Mouse (Mus musculus): Measurements from ENCODE around the gene Hdhd3. TPM values are rescaled to one million over a fixed set of nuclear protein-coding genes. Genes with fewer than 3 reads are reported as not detected.
A peak's percentile ranks its signal among the peaks of the same experiment; 100 is the strongest.

The Hdhd3 gene
- polyA plus RNA-seq, 1 experiment from 2014 or later = 125 TPM

DNA sequence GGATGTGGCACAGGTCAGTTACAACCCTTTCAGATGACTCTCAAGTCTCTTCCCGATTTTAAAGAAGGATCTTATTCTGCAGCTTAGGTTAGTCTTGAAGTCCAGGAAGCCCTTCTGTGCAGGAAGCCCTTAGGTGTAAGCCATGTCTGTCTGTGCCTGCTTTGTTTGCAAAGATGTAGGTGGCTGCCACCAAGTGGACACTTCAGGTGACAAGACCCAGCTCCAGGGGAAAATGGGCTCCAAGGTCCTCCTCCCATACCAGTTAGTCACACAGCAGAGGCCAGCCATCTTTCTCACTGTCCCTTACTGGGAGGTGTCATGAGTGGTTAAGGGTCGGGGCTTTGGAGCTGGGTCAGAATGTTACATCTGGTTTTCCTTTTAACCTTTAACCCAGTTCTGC lies 3.5 kb upstream of the Hdhd3 start:
- H3K9me3 ChIP-seq (ENCODE audit: control insufficient read depth) = no peaks in the 10 kb centered on the region
- TF ChIP-seq CTCF (IDR thresholded peaks at IDR 0.05; ENCODE audit: low read depth) = peak; percentile 83
- H3K27ac ChIP-seq (ENCODE audit: low read depth, low read length) = no peak overlapping the region
- H3K36me3 ChIP-seq (ENCODE audit: control insufficient read depth, insufficient read depth) = peaks cover 48% of the 10 kb centered on the region
- no peak overlapping the region for H3K9ac ChIP-seq (ENCODE audit: low read depth, low read length)
- H3K4me3 ChIP-seq (ENCODE audit: low read depth, low read length) = no peak overlapping the region
- no peak overlapping the region for H3K4me2 ChIP-seq (replicated peaks; ENCODE audit: low read depth)
- ATAC-seq = peak; percentile 26
- WGBS = 60% methylated on average over 2 of the region's 2 CpGs
- H3K4me1 ChIP-seq (replicated peaks; ENCODE audit: control insufficient read depth, insufficient read depth, low read length) = peaks cover 6% of the 10 kb centered on the region; the same call in 1 of the 2 replicates
- no peaks in the 10 kb centered on the region for H3K27me3 ChIP-seq (replicated peaks; ENCODE audit: control insufficient read depth, insufficient read depth, low read length)

DNA sequence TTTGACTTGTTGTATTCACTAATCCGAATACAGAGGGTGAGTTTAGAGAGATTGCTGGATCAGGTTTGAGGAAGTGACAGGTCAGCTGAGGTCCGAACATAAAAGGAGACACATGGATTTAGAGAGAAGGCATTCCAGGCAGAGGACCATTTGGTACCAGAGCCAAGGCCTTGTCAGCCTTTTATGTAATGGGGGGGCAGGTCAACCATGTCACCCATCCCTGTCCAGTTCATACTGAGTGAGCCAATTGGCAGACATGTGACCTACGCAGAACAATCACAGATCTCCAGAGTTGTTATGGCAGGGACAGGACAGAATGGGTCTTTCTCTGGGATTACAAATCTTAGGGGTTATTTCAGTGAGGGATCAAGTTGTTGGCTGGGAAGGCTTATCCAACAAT lies 2.7 kb upstream of the Hdhd3 start:
- no peaks in the 10 kb centered on the region for H3K9me3 ChIP-seq (ENCODE audit: control insufficient read depth)
- no peak overlapping the region for H3K27ac ChIP-seq (ENCODE audit: low read depth, low read length)
- H3K4me3 ChIP-seq (ENCODE audit: low read depth, low read length) = no peak overlapping the region
- no peak overlapping the region for H3K4me2 ChIP-seq (replicated peaks; ENCODE audit: low read depth)
- no peak for ATAC-seq
- H3K36me3 ChIP-seq (ENCODE audit: control insufficient read depth, insufficient read depth) = peaks cover 40% of the 10 kb centered on the region
- no peak for TF ChIP-seq CTCF (IDR thresholded peaks at IDR 0.05; ENCODE audit: low read depth)
- no peak overlapping the region for H3K9ac ChIP-seq (ENCODE audit: low read depth, low read length)
- peaks cover 6% of the 10 kb centered on the region; the same call in 1 of the 2 replicates for H3K4me1 ChIP-seq (replicated peaks; ENCODE audit: control insufficient read depth, insufficient read depth, low read length)
- WGBS = 82% methylated on average over 3 of the region's 3 CpGs
- no peaks in the 10 kb centered on the region for H3K27me3 ChIP-seq (replicated peaks; ENCODE audit: control insufficient read depth, insufficient read depth, low read length)

DNA sequence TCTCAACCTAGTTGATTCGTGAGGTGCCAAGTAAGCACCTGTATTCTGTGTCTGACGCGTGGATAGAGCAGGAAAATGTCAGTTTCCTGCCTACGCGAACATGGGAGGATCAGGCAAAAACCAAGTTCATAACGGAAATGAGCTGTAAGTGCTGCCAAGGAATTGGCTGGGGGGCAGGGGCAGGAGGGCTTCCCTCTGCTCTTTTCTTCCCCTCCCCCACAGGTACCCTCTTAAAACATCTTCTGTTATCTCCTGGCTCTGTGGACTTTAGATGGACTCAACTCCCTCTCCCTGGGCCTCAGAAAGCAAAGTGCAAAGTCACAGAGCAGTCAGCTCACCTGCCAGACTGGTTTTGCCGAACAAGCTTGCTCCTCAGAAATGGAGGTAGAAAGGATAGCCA lies 298 bp downstream of the Hdhd3 start:
- H3K9me3 ChIP-seq (ENCODE audit: control insufficient read depth) = no peaks in the 10 kb centered on the region
- peak overlapping the region; percentile 97 for H3K27ac ChIP-seq (ENCODE audit: low read depth, low read length)
- peak; percentile 64 for ATAC-seq
- no peaks in the 10 kb centered on the region for H3K27me3 ChIP-seq (replicated peaks; ENCODE audit: control insufficient read depth, insufficient read depth, low read length)
- H3K4me2 ChIP-seq (replicated peaks; ENCODE audit: low read depth) = peak overlapping the region; percentile 67
- WGBS = 29% methylated on average over 7 of the region's 7 CpGs
- no peak for TF ChIP-seq CTCF (IDR thresholded peaks at IDR 0.05; ENCODE audit: low read depth)
- no peak overlapping the region for H3K4me3 ChIP-seq (ENCODE audit: low read depth, low read length)
- peaks cover 24% of the 10 kb centered on the region for H3K36me3 ChIP-seq (ENCODE audit: control insufficient read depth, insufficient read depth)
- peaks cover 9% of the 10 kb centered on the region; the same call in 1 of the 2 replicates for H3K4me1 ChIP-seq (replicated peaks; ENCODE audit: control insufficient read depth, insufficient read depth, low read length)
- no peak overlapping the region for H3K9ac ChIP-seq (ENCODE audit: low read depth, low read length)

DNA sequence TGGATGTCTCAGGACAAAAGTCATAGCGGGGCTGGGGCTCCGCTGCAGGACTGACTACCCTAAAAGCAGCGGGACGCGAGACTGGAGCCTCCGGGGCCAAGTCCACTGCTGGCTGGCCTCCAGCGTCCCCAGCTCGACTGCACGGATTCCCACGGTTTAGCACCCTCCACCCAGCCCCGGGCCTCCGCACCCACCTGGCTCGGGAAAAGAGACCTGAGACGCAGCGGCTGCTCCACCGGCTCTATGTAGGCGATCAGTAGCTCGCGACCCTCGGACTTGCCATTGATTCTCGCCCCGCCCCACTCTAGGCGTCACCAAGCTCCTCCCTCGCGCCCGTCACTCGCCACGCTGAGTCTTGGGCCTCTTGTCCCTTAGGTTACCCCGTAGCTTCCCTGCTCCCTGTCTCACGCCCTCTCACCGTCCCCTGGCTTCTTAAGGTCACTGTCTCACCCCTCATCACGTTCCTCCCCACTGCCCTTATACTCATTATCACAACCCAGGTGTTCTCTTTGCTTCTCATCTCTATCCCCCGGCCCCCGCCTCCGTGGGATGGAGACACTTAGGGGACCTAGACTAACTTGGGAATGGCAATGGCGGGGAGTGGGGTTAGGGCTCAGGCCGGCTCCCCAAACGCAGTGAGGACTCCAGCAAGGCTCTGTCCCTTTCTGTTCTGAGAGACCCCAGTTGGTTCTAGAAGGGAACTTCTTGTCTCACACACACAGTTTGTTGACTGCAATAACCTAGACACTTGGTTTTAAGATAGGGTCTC lies 1.1 kb downstream of the Hdhd3 start:
- TF ChIP-seq CTCF (IDR thresholded peaks at IDR 0.05; ENCODE audit: low read depth) = no peak
- peak overlapping the region; percentile 88 for H3K4me3 ChIP-seq (ENCODE audit: low read depth, low read length)
- peaks cover 9% of the 10 kb centered on the region; the same call in 1 of the 2 replicates for H3K4me1 ChIP-seq (replicated peaks; ENCODE audit: control insufficient read depth, insufficient read depth, low read length)
- peak overlapping the region; percentile 90 for H3K9ac ChIP-seq (ENCODE audit: low read depth, low read length)
- H3K27ac ChIP-seq (ENCODE audit: low read depth, low read length) = peak overlapping the region; percentile 97
- 1% methylated on average over 37 of the region's 38 CpGs for WGBS
- no peaks in the 10 kb centered on the region for H3K27me3 ChIP-seq (replicated peaks; ENCODE audit: control insufficient read depth, insufficient read depth, low read length)
- H3K9me3 ChIP-seq (ENCODE audit: control insufficient read depth) = no peaks in the 10 kb centered on the region
- H3K4me2 ChIP-seq (replicated peaks; ENCODE audit: low read depth) = peak overlapping the region; percentile 67
- H3K36me3 ChIP-seq (ENCODE audit: control insufficient read depth, insufficient read depth) = peaks cover 17% of the 10 kb centered on the region
- ATAC-seq = peak; percentile 83

DNA sequence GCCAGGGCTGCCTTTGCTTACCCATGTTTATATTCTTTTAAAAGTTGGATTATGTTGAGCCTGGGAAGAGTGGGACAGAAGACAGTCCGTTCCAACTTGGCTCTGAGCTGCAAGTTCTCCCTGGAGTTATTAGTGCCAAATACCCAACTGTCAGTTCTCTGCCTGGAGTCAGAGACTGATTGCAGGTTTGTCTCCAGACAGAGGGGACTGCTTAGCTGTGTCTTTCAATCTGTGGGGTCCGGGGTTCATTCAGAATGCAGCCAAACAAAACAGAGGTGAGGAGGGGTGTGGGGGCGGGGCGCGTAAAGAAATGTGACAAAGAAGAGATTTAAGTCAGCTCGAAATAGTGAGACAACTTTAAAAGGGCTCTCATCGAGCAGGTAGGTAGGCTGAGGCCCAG lies 1.7 kb downstream of the Hdhd3 start:
- peak overlapping the region; percentile 90 for H3K9ac ChIP-seq (ENCODE audit: low read depth, low read length)
- H3K4me3 ChIP-seq (ENCODE audit: low read depth, low read length) = peak overlapping the region; percentile 88
- H3K9me3 ChIP-seq (ENCODE audit: control insufficient read depth) = no peaks in the 10 kb centered on the region
- H3K4me1 ChIP-seq (replicated peaks; ENCODE audit: control insufficient read depth, insufficient read depth, low read length) = peaks cover 9% of the 10 kb centered on the region; the same call in 1 of the 2 replicates
- no peak for ATAC-seq
- H3K4me2 ChIP-seq (replicated peaks; ENCODE audit: low read depth) = peak overlapping the region; percentile 67
- peaks cover 14% of the 10 kb centered on the region for H3K36me3 ChIP-seq (ENCODE audit: control insufficient read depth, insufficient read depth)
- WGBS = under 1% methylated on average over 7 of the region's 7 CpGs
- H3K27ac ChIP-seq (ENCODE audit: low read depth, low read length) = peak overlapping the region; percentile 97
- H3K27me3 ChIP-seq (replicated peaks; ENCODE audit: control insufficient read depth, insufficient read depth, low read length) = no peaks in the 10 kb centered on the region
- no peak for TF ChIP-seq CTCF (IDR thresholded peaks at IDR 0.05; ENCODE audit: low read depth)

DNA sequence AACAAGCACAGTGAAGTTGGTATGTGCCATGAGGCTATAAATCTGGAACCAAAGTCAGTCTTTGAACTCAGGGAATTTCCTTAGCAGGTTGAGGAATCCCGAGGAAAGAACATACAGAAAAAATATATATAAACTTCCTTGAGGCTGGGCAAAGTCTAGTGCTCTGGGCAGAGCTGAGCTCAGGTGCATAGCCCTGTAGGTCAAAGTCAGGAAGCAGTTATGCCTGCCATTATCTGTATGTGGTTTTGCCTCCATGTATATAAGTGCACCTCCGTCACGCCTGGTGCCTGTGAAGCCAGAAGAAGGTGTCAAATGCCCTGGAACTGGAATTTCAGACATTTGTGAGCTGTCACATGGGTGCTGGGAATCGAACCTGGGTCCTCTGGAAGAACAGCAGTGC lies 2.5 kb downstream of the Hdhd3 start:
- Histone ChIP-seq H3K27me3 (replicated peaks; ENCODE audit: control insufficient read depth, insufficient read depth, low read length) (no peaks in the 10 kb centered on the region), H3K4me2 (replicated peaks; ENCODE audit: low read depth) (peak overlapping the region; percentile 67), H3K4me1 (replicated peaks; ENCODE audit: control insufficient read depth, insufficient read depth, low read length) (peaks cover 9% of the 10 kb centered on the region; the same call in 1 of the 2 replicates), H3K36me3 (ENCODE audit: control insufficient read depth, insufficient read depth) (peaks cover 16% of the 10 kb centered on the region), H3K27ac (ENCODE audit: low read depth, low read length) (peak overlapping the region; percentile 97), H3K4me3 (ENCODE audit: low read depth, low read length) (peak overlapping the region; percentile 88; the same call in 1 of the 2 replicates), H3K9me3 (ENCODE audit: control insufficient read depth) (no peaks in the 10 kb centered on the region), H3K9ac (ENCODE audit: low read depth, low read length) (no peak overlapping the region; the same call in 1 of the 2 replicates)
- WGBS = 38% methylated on average over 4 of the region's 4 CpGs
- ATAC-seq = peak; percentile 72
- no peak for TF ChIP-seq CTCF (IDR thresholded peaks at IDR 0.05; ENCODE audit: low read depth)
